Mouse (Mus musculus): ENCODE data around the gene Fam205a2. TPM values are rescaled to one million over a fixed set of nuclear protein-coding genes. Genes with fewer than 3 reads are reported as not detected.

Fam205a2 gene
- not detected for polyA plus RNA-seq (2017; shearing (Covaris generic))

DNA sequence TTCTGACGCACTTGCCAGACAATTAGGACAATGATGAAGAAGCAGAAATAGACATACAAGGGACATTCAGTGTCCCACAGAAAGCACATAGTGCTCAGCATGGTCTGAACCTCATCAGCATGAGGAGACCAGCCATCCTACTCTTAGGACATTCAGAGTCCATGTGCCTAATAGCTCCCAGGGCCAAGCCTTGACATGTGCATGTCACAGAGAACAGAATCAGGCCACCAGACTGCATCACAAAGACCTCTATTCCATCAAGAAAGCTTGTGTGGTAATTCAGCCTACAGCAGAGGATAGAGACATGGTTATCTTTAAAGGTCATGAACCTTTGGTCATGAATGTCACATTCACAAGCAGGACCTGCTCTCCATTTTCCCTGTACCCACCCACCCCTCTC is at the start of gene Fam205a2:
Gene Fam205a2 (minus strand): TSS at position 101 of the 400 bp plus-strand sequence.

Other genes with a start within 250 kb of the Fam205a2 start
- not detected for gene Gm21953, start 233.9 kb downstream of the Fam205a2 start, polyA plus RNA-seq (2017; shearing (Covaris generic))
- not detected for gene Fam205a3, start 209.8 kb downstream of the Fam205a2 start, polyA plus RNA-seq (2017; shearing (Covaris generic))
- gene Gm21586, start 88.8 kb downstream of the Fam205a2 start, polyA plus RNA-seq (2017; shearing (Covaris generic)), result not detected
- gene Gm2163, start 61.4 kb downstream of the Fam205a2 start, polyA plus RNA-seq (2017; shearing (Covaris generic)), result not detected
- gene Gm10591, start 84.0 kb upstream of the Fam205a2 start, polyA plus RNA-seq (2017; shearing (Covaris generic)), result not detected
- gene Gm2564, start 101.5 kb upstream of the Fam205a2 start, polyA plus RNA-seq (2017; shearing (Covaris generic)), result not detected
- not detected for gene Ccl27b, start 127.1 kb upstream of the Fam205a2 start, polyA plus RNA-seq (2017; shearing (Covaris generic))
- gene Il11ra2, start 133.7 kb upstream of the Fam205a2 start, polyA plus RNA-seq (2017; shearing (Covaris generic)), result not detected
- not detected for gene 4930578G10Rik, start 207.4 kb upstream of the Fam205a2 start, polyA plus RNA-seq (2017; shearing (Covaris generic))
- not detected for gene Ccl19, start 228.4 kb upstream of the Fam205a2 start, polyA plus RNA-seq (2017; shearing (Covaris generic))
- gene Ccl21a, start 245.8 kb upstream of the Fam205a2 start, polyA plus RNA-seq (2017; shearing (Covaris generic)), result not detected